Mouse (Mus musculus) gastrocnemius, adult 18-20 months (tissue): ENCODE measurements at regions not wholly inside any gene's neighbourhood (a gene's known extent, or its start where the extent isn't known, plus 50 kb on each side); places are given as distances from the start of the nearest gene placed in this dataset.

Experiments used
- DNase-seq: peaks from one replicate; pipeline ENCODE4 v3.0.0; 2021; ENCODE audit warnings: low spot score

DNA sequence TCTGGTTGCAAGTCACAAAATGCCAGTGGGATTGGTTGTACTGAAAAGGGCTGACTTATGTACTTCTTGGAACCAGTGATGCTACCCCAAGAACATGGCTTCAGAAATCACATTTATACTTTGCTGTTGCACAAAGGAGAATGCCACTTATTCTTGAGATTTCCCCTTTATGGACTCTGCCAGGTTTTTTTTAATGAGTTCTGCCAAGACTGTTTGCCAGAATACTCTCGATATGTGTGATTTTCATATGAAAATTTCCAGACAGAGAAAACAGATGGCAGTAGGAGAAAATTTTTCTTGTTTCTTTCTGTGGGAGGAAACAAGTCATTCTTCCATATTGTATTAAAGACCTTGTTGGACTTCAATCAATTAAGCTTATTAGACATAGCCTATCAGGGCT, 281.0 kb upstream of the Tle1 start:
- no peak for DNase-seq

DNA sequence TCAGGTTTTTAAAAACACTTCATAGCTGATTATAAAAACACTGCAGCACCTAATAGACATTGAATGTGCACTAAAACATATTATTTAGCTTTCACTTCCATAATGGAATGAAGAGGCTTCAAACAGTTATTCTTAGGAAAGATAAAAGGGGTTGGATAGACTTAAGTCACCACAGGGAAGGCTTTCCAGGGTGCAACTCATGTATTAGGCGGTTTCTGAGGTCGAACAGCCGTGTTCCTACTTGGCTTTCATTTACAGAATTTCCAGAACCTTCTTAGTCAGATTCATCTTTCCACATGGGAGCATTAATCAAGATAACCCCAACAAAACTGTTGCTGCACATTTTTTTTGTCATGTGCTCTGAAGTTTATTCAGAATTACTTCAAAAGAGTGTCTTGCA, 279.8 kb upstream of the Tle1 start:
- DNase-seq: no peak

DNA sequence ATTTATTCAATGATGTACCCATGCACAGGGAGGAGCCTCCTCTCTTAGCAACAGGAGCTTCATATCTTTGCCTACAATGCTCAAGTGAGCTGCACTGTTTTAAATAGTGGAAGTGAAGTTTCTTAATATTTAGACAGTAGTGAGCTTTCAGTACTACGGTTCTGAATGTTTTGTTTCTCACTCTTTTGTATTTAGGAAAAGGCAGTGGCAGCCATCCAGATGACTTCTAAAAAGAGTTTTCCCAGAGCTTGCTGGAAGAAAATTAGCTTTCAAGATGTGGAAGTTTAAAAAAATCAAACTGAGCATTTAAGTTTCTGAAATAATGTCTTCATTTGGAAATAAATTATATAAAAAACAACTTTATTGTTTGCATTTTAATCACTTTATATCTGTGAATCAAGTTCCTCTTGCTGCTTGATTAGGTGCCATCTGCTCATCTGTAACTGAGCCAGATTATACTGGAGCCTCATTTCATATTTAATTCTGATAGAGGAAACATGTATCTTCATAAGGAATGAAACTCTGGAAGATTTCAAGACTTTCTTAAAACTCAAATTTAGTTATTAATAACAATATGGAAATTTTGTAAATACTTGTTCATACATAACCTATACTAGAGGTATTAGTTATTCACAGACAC, 268.6 kb upstream of the Tle1 start:
- DNase-seq: no peak

DNA sequence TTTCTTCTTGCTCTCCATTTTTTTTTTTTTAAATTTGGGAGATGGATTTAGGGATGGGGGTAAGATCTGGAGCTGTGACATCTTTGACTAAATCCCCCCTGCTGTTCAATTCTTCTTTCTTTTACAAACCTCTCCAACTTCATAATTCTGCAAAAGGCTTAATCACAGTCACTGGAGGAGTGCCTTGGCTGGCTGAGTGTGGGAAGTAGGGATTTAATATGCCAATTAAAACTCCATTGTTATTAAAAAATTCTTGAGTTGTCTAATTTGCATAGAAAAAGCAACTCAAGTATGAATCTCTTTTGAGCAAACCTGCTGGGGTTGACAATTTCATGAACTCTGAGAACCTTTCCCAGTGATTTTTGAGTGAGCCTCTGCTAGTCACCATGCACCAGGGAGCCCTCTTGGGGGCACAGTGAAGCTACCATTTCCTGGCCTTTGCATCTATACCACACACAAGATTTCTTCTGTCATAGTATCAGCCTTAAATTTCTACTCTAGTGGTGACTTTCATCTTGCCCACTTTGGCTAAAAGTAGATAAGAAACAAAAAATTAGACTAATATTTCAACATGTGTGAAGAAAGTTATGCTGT, 243.6 kb upstream of the Tle1 start:
- no peak for DNase-seq

DNA sequence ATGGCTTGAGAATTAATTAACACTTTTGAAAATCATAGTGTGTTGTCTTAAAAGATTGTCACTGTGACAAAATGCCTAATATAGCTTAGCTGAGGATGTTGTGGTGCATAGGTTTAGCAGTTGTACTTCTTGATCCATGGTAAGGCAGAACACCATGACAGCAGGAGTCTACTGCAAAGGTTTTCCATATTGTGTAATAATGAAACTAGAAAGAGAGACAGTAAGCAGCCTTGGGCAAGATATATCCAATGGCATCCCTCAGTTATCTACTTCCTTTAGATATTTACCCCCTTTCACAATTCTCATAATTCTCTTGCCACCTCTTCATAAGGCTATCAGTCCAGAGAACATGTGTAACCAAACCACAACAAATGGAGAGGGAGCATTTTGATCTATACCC, 236.6 kb upstream of the Tle1 start:
- DNase-seq: no peak

DNA sequence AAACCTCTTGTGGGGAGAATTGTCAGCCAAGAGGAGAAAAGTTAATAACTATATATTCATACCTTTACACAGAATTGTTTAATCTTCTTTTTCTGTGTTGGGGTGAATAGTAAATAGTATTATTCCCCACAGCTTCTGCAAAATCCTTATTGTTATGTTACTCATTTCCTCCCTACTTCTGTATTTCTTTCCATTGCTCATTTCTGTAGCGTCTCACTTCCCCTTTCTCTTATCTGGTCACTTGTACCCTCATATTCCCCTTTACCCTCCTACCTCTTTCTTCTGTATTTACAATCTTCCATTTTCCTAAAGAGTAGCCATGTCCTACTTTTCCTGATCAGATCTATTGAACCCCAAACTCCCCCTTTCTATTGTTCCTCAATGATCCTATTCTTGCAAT, 224.6 kb upstream of the Tle1 start:
- no peak for DNase-seq

DNA sequence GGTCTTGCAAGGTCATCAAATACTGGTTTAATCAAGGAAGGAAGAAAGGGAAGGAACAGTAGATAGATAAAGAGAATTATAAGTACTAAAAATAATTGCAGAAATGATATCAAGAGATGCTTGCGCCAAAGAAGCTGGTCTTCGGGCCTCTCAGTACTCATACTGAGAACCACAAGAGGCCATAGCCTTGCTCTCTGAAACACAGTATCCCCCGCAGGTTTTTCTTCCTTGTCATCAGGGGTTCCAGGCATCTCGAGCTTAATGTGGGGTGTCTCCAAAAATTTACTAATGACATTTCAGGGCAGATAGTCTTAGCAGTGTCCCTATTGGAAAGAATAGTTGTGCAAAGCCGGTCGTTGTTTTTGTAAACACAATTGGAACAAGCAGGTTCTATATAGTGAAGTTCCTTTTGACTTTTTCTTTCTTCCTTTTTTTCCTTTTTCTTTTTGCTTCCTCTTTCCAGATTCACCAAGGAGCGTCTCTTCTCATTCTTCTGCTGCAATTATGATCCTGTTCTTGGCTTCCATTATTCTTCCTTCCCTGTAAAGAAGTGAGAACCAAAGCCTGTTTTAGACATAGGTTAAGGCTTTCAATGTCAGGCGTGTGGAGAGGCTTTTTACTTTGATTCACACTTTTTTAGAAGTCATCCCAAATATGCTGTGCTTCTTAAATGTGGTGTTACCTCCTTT, 211.5 kb upstream of the Tle1 start:
- no peak for DNase-seq

DNA sequence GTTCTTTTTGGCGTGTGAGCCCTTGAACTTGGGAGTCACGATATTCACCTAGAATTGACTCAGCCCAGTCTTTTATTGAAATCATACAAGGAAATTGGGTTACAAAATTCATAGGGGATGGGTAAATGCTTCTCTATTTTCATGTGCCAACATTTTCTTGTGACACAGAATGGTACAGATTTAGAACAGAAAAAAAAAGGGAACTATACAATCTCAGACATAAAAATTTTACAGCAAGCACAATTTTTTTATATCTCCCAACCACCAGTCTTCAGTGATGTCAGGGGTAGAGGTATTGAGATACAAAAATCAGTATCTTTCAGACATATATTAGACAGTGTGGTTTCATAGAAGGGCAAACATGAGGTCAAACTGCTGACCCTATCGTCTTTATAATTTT, 210.6 kb upstream of the Tle1 start:
- no peak for DNase-seq

DNA sequence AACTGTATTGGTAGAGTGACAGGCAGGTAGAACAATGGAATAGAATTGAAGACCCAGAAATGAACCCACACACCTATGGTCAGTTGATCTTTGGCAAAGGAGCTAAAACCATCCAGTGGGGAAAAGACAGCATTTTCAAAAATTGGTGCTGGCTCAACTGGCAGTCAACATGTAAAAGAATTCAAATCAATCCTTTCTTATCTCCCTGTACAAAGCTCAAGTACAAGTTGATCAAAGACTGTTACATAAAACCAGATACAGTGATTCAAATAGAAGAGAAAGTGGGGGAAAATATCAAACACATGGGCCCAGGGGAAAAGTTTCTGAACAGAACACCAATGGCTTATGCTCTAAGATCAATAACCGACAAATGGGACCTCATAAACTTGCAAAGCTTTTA, 200.0 kb upstream of the Tle1 start:
- no peak for DNase-seq

DNA sequence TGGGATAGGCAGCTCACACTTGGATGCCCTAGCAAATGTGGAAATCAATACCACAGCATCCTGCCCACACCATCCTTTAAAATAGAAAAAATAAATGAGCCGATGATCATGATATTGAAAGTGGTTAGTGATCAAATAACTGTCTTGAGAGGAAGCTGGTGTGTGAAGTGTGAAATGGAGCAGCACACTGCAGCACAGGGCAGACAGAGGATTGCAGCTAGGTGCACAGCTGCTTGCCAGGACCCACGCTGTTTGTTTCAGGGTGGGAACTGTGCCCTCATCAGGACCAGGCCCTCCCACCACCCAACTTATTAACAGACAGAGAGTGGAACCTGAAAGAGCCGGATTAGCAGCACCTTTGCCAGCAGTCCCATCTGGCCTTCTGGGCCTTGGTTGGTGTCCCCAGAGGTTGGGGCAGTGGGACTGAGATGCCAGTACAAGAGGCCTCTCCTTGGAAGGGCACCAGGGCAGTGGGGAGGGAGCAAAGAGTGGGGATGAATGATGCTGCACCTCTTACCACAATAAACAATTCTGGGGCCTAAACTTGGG, 191.2 kb upstream of the Tle1 start:
- DNase-seq: no peak

DNA sequence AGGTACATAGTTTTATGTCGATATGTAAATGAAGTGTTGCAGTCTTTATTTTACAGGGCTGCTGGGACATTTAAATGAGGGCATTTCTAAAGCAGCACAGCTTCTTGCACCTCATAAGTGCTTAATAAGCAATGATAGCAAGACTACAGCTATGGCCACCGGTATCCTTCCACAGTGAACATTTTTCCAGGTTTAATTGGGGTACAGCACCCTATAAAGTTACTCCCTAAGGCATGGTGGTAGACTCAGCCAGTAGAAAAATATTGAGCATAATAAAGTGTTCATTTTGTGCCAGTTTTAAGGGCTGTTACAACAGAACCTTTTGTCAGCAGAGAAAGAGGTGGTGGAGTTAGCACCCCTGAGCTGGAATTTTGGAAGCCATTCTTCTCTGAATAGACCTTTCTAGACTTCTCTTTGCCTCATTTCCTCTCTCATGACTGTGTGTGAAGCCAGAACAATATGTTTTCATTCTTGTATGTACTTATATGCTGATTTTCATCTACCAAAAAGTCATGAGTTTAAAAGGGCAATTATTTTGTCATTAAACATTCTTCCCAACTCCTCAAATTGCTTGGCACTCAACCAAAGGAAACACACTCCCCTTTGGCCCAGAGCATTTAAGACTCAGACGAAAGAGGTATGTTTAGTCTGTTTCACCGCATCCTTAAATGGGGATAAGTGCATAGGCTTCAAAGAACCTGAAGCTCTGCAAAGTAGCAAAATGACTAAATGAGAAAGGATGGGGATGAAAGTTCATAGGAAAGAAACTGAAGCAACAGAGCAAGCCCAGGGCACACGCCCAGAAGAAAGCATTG, 189.3 kb upstream of the Tle1 start:
- no peak for DNase-seq

DNA sequence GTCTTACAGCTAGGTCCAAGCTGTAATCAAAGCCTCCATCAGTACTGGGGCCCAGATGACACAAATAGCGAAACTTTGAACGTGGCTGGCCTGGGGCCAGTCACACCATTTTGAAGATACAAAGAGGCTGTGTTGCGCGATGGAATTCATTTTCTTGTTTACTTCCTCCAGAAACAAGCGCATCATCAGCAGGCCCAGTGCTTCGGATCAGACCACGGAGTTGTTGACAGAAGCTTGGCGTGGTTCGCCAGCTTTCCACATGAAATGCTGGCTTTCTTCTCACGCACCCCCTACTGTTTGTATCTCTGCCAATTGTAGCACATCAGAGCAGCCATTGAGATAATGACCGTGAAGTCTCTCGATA, 184.2 kb upstream of the Tle1 start:
- peak; percentile 23 for DNase-seq

DNA sequence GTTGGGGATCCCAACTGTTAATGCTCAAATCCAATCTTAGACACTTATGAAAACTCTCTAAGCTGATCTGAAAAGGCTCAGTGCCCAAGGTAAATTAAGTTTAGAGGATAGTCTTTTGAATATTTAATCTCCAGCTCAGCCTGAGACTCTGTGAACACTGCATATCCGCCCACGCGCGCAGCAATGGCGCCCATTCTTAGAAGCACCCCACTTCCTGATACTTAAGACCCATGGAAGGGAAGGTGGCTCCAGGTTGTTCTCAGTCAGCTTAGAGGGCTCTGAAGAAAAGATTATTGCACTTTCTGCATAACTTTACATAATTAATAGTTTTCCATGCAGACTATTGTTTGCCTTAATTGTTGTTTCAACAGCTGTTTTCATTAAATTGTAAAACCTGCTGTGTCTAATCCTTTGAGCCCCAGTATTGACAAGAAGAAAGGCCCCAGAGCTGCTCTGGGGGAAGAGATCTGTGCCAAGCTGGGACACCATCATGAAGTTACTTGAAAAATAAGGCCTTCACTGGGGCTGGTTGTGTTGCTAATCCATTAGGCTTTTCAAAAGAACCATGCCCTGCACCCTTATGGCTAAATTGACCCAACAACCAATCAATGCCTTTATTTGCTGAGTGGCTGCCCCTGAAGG, 183.7 kb upstream of the Tle1 start:
- no peak for DNase-seq

DNA sequence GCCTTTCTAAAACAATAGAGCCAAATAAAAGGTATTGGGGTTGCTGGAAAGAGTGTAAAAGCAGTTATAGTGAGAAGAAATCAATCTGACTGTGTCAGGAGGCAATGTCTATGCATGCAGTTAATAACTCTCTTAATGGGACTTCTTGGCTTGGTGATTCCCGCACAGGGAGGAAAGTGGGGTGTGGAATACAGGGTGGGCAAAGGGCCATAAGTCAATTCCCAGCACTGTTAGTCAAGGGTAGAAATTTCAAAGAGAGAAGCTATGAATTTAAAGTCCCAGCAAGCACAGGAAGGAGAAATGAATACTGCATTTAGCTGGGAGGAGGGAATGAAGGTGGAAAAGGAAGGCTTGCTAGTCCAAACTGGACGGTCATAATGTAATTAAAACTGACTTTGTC, 183.0 kb upstream of the Tle1 start:
- no peak for DNase-seq

DNA sequence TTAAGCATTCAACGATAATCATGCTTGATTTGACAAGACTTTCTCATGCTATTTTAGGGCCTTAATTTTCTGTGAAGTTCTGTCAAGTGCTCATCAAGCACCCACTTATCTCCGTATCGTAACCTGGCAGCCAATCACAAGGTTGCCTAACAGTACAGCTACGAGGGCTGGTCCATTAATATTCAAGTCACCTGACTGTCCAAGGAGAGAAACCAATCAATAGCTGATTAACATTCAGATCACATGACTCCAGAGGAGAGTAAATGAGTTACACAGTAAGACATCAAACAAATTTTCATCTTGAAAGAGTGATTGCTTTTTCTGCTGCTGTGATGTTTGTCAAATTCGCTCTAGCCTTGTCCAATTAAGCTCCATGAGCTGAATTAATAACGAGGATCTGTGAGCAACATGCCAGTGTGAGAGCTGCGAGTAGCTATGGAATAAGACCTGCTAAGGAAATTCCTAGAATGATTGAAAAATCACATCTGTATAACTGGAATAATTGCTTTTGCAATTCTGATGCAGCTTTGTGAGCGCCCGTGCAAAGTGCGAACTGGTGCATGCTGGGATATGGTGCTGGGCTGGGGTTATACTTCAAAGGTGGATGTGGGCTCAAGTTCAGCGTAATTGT, 181.9 kb upstream of the Tle1 start:
- no peak for DNase-seq

DNA sequence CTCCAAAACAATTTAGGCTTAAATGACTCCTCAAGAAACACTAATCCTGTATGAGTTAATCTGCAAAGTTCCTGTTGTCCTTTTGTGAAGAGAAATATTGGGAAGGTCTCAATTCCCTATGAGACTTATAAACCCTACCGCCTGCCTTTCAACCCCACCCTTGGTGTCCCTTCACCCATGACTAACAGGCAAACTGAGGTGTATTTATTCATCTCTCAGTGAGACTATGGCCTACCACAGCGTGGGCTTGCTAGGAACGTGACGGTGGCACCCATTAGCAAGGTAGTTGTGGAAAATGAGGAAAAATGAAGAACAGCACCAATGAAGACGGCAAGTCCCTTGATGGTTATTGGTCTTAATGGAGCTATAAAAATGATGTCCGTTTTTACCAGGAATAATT, 181.0 kb upstream of the Tle1 start:
- no peak for DNase-seq

DNA sequence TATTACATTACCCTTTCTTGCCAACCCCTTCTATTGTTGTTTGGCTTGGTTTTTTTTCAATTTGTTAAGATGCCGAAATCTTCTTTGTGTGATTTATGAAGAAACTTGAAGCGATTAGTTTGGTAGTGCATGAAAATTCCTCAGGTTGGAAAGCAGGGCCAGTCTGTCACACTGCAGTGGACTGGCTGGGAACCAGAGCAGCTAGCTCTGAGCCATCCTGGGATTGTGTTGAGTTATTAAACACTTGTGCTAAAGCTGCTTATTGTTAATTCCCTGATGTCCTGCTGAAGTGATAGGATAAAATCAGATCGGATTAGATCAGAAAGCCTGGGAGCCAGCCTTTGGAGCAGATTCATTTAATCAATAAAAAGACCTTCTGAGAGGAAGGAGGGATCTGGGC, 180.4 kb upstream of the Tle1 start:
- no peak for DNase-seq

DNA sequence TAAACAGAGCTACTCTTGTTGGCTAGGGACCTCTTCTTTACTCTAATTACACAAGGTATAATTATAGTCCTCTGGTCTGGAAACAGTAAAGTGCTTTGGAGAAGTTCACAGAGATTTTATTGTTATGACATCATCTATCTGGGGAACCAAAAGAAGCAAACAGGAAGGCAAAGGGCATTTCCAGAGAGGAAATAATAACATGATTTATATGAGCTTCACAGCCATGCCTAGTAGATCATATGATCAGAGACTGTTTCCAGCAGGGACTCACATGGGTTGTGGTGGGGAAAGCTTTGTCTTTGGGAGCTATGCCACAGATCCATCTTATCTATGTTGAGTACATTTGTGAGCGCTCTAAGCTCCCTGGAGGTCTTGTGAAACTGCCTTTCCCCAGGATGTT, 178.8 kb upstream of the Tle1 start:
- peak; percentile 4 for DNase-seq

DNA sequence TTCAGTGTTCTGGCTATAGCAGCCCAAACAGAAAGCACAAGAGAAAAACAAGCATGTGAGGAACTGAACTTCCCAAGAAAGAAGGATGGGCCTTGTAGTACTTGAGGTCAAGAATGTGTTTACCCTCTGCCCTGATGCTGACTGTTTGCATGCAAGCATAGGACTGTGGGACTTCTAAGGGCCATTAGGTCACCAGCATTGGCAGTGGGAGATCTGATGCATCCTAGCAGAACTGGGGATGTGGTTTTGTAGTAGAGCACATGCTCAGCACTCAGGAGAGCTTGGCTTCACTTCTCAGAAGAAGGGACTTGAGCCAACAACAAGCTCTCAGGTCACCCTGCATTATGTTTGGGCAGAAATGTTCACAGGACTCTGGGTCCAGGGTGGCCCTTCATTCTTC, 178.3 kb upstream of the Tle1 start:
- DNase-seq: peak; percentile 14

DNA sequence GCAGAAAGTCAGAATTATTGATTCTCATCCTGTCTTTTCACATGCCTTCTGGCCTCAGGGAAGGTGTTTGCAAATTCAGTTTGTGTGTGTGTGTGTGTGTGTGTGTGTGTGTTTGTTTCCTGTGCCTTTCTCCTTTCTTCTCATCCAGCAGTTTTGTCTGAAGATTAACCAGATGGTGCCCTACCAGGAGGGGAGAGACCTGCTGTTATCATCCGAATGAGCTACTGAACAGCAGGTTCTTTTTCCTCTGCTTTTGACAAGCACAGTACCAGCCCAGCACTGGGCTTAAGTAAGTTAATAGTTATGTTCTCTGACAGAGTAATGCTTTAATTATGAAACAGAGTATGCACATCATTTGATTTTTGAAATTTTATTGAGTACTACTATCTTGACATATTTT, 176.8 kb upstream of the Tle1 start:
- no peak for DNase-seq

DNA sequence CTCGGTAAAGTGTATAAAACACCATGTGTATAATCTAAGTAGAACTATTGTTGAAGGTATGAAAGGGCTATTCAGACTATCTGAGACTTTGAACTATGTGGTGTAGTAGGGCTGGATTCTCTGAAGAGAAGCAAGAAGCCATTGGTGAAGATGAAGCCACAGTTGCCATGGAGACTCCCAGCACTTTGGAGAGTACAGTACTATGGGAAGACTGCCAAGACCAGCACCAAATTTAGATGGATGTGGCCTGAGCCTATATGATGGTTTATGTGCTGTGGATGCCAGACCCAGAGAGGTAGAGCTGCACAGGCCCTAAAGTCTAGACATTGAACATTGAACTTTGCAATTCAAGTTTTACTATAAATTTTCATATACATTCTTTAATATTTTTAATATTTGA, 151.3 kb upstream of the Tle1 start:
- DNase-seq: no peak
